Mouse (Mus musculus) bone marrow macrophage, adult 2 months (primary cell): ENCODE measurements at regions not wholly inside any gene's neighbourhood (a gene's known extent, or its start where the extent isn't known, plus 50 kb on each side); places are given as distances from the start of the nearest gene placed in this dataset.
"Not testable (repeated sequence)": the region's sequence is repeated elsewhere in the genome, so short reads cannot be mapped to it uniquely, and the experiment has no call there.

Experiments used
- H3K27ac ChIP-seq: 2 replicates; pipeline ENCODE4 v1.5.1; 2012; ENCODE audit warnings: low read depth, low read length; ENCODE audit not compliant: insufficient read depth
- H3K4me1 ChIP-seq: 2 replicates; pipeline ENCODE4 v1.6.1; 2012; ENCODE audit warnings: low read length; ENCODE audit not compliant: control insufficient read depth, insufficient read depth
- H3K4me3 ChIP-seq: 2 replicates; pipeline ENCODE4 v1.5.1; 2012; ENCODE audit warnings: mild to moderate bottlenecking, low read length, moderate library complexity; ENCODE audit not compliant: insufficient read depth
- CTCF ChIP-seq: IDR thresholded peaks from 2 replicates; pipeline ENCODE4 v1.5.1; 2012; ENCODE audit warnings: low read depth, mild to moderate bottlenecking, low read length, moderate library complexity
- POLR2A ChIP-seq: IDR thresholded peaks from 2 replicates; pipeline ENCODE4 v1.6.1; 2012; ENCODE audit warnings: mild to moderate bottlenecking, low read depth, low read length, borderline replicate concordance

- no peaks in the 10 kb centered on the region for H3K4me1 ChIP-seq
- H3K27ac ChIP-seq: no peak overlapping the region
- H3K4me3 ChIP-seq: no peak overlapping the region
- TF ChIP-seq CTCF (no peak), POLR2A (no peak)
These were observed 303.6 kb downstream of the Ets1 start for GRCm38 (mm10) chr9:32939626-32940025.

GRCm38 (mm10) chr9:32940111-32940813 is 304.2 kb downstream of the Ets1 start:
- no peak overlapping the region for H3K27ac ChIP-seq
- TF ChIP-seq CTCF (peak; percentile 79), POLR2A (no peak)

GRCm38 (mm10) chr9:32940919-32941767 is 305.1 kb downstream of the Ets1 start:
- Histone ChIP-seq H3K4me3 (no peak overlapping the region), H3K27ac (no peak overlapping the region), H3K4me1 (no peaks in the 10 kb centered on the region)
- TF ChIP-seq POLR2A (no peak), CTCF (no peak)

More at GRCm38 (mm10) chr9:32940111-32940813, 304.2 kb downstream of the Ets1 start:
- Histone ChIP-seq H3K4me3 (peak overlapping the region; percentile 66), H3K4me1 (no peaks in the 10 kb centered on the region)

GRCm38 (mm10) chr9:32941768-32942030 is 305.7 kb downstream of the Ets1 start:
- TF ChIP-seq CTCF (no peak), POLR2A (no peak)
- no peak overlapping the region for H3K27ac ChIP-seq
- no peak overlapping the region for H3K4me3 ChIP-seq
- no peaks in the 10 kb centered on the region for H3K4me1 ChIP-seq

- H3K4me3 ChIP-seq: no peak overlapping the region
- no peaks in the 10 kb centered on the region for H3K4me1 ChIP-seq
- TF ChIP-seq POLR2A: no peak
- no peak for TF ChIP-seq CTCF
- no peak overlapping the region for H3K27ac ChIP-seq
These were observed 311.2 kb downstream of the Ets1 start for GRCm38 (mm10) chr9:32947221-32947620.

- TF ChIP-seq POLR2A: no peak
- TF ChIP-seq CTCF: no peak
- H3K27ac ChIP-seq: no peak overlapping the region
- H3K4me1 ChIP-seq: no peaks in the 10 kb centered on the region
- no peak overlapping the region for H3K4me3 ChIP-seq
These were observed 313.0 kb downstream of the Ets1 start for GRCm38 (mm10) chr9:32949036-32949435.

GRCm38 (mm10) chr9:32958716-32959115 is 322.7 kb downstream of the Ets1 start:
- Histone ChIP-seq H3K4me3 (no peak overlapping the region), H3K4me1 (no peaks in the 10 kb centered on the region), H3K27ac (no peak overlapping the region)
- TF ChIP-seq CTCF (no peak), POLR2A (no peak)

GRCm38 (mm10) chr9:32959468-32959867 is 323.4 kb downstream of the Ets1 start:
- H3K4me1 ChIP-seq, H3K27ac ChIP-seq, H3K4me3 ChIP-seq: not testable (repeated sequence)

GRCm38 (mm10) chr9:32962679-32963205 is 326.7 kb downstream of the Ets1 start:
- TF ChIP-seq CTCF: no peak
- no peak for TF ChIP-seq POLR2A
- no peak overlapping the region for H3K4me3 ChIP-seq
- no peak overlapping the region for H3K27ac ChIP-seq
- no peaks in the 10 kb centered on the region for H3K4me1 ChIP-seq

- Histone ChIP-seq H3K4me3 (no peak overlapping the region), H3K4me1 (no peaks in the 10 kb centered on the region), H3K27ac (no peak overlapping the region)
- TF ChIP-seq CTCF: no peak
- no peak for TF ChIP-seq POLR2A
These were observed 332.4 kb downstream of the Ets1 start for GRCm38 (mm10) chr9:32968446-32968845.
